Mouse (Mus musculus): ENCODE measurements around the gene Ncoa7. TPM values are rescaled to one million over a fixed set of nuclear protein-coding genes. Genes with fewer than 3 reads are reported as not detected.
A peak's percentile ranks its signal among the peaks of the same experiment; 100 is the strongest.
"Not testable (repeated sequence)": the region's sequence is repeated elsewhere in the genome, so short reads cannot be mapped to it uniquely, and the experiment has no call there.

The Ncoa7 gene
- polyA plus RNA-seq, 1 experiment from 2014 or later: 7.1 TPM

- no peaks in the 10 kb centered on the region for H3K4me1 ChIP-seq (ENCODE audit: control insufficient read depth, insufficient read depth, low read length)
- WGBS: 42% methylated on average over 2 of the region's 2 CpGs
- H3K27ac ChIP-seq (ENCODE audit: low read depth, low read length): no peak overlapping the region
- no peak overlapping the region for H3K9ac ChIP-seq (ENCODE audit: low read length)
- peaks cover 4% of the 10 kb centered on the region; the same call in 1 of the 2 replicates for H3K36me3 ChIP-seq (ENCODE audit: control insufficient read depth, insufficient read depth, low read length)
- no peaks in the 10 kb centered on the region for H3K9me3 ChIP-seq (replicated peaks; ENCODE audit: control insufficient read depth, low read length)
- no peaks in the 10 kb centered on the region for H3K27me3 ChIP-seq (replicated peaks; ENCODE audit: control insufficient read depth, insufficient read depth, low read length)
- no peak for ATAC-seq
- H3K4me3 ChIP-seq (ENCODE audit: low read depth, low read length): no peak overlapping the region
- H3K4me2 ChIP-seq (ENCODE audit: low read length): no peak overlapping the region
- DNase-seq (ENCODE audit: low spot score): peak; percentile 18
Measured at GRCm38 (mm10) chr10:30678051-30678450, 125.1 kb downstream of the Ncoa7 start.

GRCm38 (mm10) chr10:30674825-30675224, 128.3 kb downstream of the Ncoa7 start:
- DNase-seq (ENCODE audit: low spot score): no peak
- H3K4me2 ChIP-seq (ENCODE audit: low read length): no peak overlapping the region
- WGBS: 93% methylated on average over 3 of the region's 3 CpGs

GRCm38 (mm10) chr10:30666580-30666979, 136.5 kb downstream of the Ncoa7 start:
- Histone ChIP-seq H3K27me3 (replicated peaks; ENCODE audit: control insufficient read depth, insufficient read depth, low read length) (no peaks in the 10 kb centered on the region), H3K4me3 (ENCODE audit: low read depth, low read length) (no peak overlapping the region), H3K4me1 (ENCODE audit: control insufficient read depth, insufficient read depth, low read length) (no peaks in the 10 kb centered on the region), H3K27ac (ENCODE audit: low read depth, low read length) (no peak overlapping the region), H3K9ac (ENCODE audit: low read length) (no peak overlapping the region), H3K4me2 (ENCODE audit: low read length) (no peak overlapping the region), H3K36me3 (ENCODE audit: control insufficient read depth, insufficient read depth, low read length) (peaks cover 10% of the 10 kb centered on the region; the same call in 1 of the 2 replicates), H3K9me3 (replicated peaks; ENCODE audit: control insufficient read depth, low read length) (no peaks in the 10 kb centered on the region)
- 93% methylated on average over 2 of the region's 2 CpGs for WGBS
- ATAC-seq (no peak), DNase-seq (ENCODE audit: low spot score) (no peak)

More at GRCm38 (mm10) chr10:30674825-30675224, 128.3 kb downstream of the Ncoa7 start:
- no peaks in the 10 kb centered on the region for H3K4me1 ChIP-seq (ENCODE audit: control insufficient read depth, insufficient read depth, low read length)
- H3K36me3 ChIP-seq (ENCODE audit: control insufficient read depth, insufficient read depth, low read length): 0 out of 2 replicates have a peak, but pooled peaks cover 8% of the 10 kb centered on the region
- H3K4me3 ChIP-seq (ENCODE audit: low read depth, low read length): no peak overlapping the region
- no peak overlapping the region for H3K9ac ChIP-seq (ENCODE audit: low read length)
- H3K27me3 ChIP-seq (replicated peaks; ENCODE audit: control insufficient read depth, insufficient read depth, low read length): no peaks in the 10 kb centered on the region
- H3K9me3 ChIP-seq (replicated peaks; ENCODE audit: control insufficient read depth, low read length): no peaks in the 10 kb centered on the region
- no peak for ATAC-seq
- H3K27ac ChIP-seq (ENCODE audit: low read depth, low read length): no peak overlapping the region

GRCm38 (mm10) chr10:30660564-30661328, 142.4 kb downstream of the Ncoa7 start:
- H3K9ac ChIP-seq (ENCODE audit: low read length): no peak overlapping the region
- no peak overlapping the region for H3K4me3 ChIP-seq (ENCODE audit: low read depth, low read length)
- WGBS: 84% methylated on average over 6 of the region's 6 CpGs
- H3K4me2 ChIP-seq (ENCODE audit: low read length): no peak overlapping the region
- H3K36me3 ChIP-seq (ENCODE audit: control insufficient read depth, insufficient read depth, low read length): peaks cover 10% of the 10 kb centered on the region; the same call in 1 of the 2 replicates
- DNase-seq (ENCODE audit: low spot score): no peak
- no peak for ATAC-seq
- H3K4me1 ChIP-seq (ENCODE audit: control insufficient read depth, insufficient read depth, low read length): no peaks in the 10 kb centered on the region
- no peaks in the 10 kb centered on the region for H3K27me3 ChIP-seq (replicated peaks; ENCODE audit: control insufficient read depth, insufficient read depth, low read length)
- H3K9me3 ChIP-seq (replicated peaks; ENCODE audit: control insufficient read depth, low read length): no peaks in the 10 kb centered on the region
- no peak overlapping the region for H3K27ac ChIP-seq (ENCODE audit: low read depth, low read length)

- WGBS: 23% methylated on average over 5 of the region's 5 CpGs
- Histone ChIP-seq H3K4me1 (ENCODE audit: control insufficient read depth, insufficient read depth, low read length) (no peaks in the 10 kb centered on the region), H3K9me3 (replicated peaks; ENCODE audit: control insufficient read depth, low read length) (no peaks in the 10 kb centered on the region), H3K4me3 (ENCODE audit: low read depth, low read length) (no peak overlapping the region), H3K4me2 (ENCODE audit: low read length) (no peak overlapping the region), H3K36me3 (ENCODE audit: control insufficient read depth, insufficient read depth, low read length) (peaks cover 10% of the 10 kb centered on the region; the same call in 1 of the 2 replicates), H3K9ac (ENCODE audit: low read length) (no peak overlapping the region), H3K27me3 (replicated peaks; ENCODE audit: control insufficient read depth, insufficient read depth, low read length) (no peaks in the 10 kb centered on the region), H3K27ac (ENCODE audit: low read depth, low read length) (no peak overlapping the region)
- DNase-seq (ENCODE audit: low spot score) (no peak), ATAC-seq (no peak)
Measured at GRCm38 (mm10) chr10:30655655-30656054, 147.5 kb downstream of the Ncoa7 start.

GRCm38 (mm10) chr10:30647681-30648080, 155.4 kb downstream of the Ncoa7 start:
- DNase-seq (ENCODE audit: low spot score): no peak
- ATAC-seq: no peak
- 69% methylated on average over 2 of the region's 2 CpGs for WGBS

GRCm38 (mm10) chr10:30638216-30638615, 164.9 kb downstream of the Ncoa7 start:
- Histone ChIP-seq H3K4me3 (ENCODE audit: low read depth, low read length) (no peak overlapping the region), H3K36me3 (ENCODE audit: control insufficient read depth, insufficient read depth, low read length) (no peaks in the 10 kb centered on the region), H3K27ac (ENCODE audit: low read depth, low read length) (no peak overlapping the region), H3K27me3 (replicated peaks; ENCODE audit: control insufficient read depth, insufficient read depth, low read length) (no peaks in the 10 kb centered on the region), H3K9me3 (replicated peaks; ENCODE audit: control insufficient read depth, low read length) (no peaks in the 10 kb centered on the region), H3K4me1 (ENCODE audit: control insufficient read depth, insufficient read depth, low read length) (no peaks in the 10 kb centered on the region), H3K9ac (ENCODE audit: low read length) (no peak overlapping the region), H3K4me2 (ENCODE audit: low read length) (no peak overlapping the region)
- ATAC-seq: no peak
- 87% methylated on average over 3 of the region's 3 CpGs for WGBS
- no peak for DNase-seq (ENCODE audit: low spot score)

More at GRCm38 (mm10) chr10:30647681-30648080, 155.4 kb downstream of the Ncoa7 start:
- Histone ChIP-seq H3K36me3 (ENCODE audit: control insufficient read depth, insufficient read depth, low read length) (peaks cover 12% of the 10 kb centered on the region; the same call in 1 of the 2 replicates), H3K27me3 (replicated peaks; ENCODE audit: control insufficient read depth, insufficient read depth, low read length) (no peaks in the 10 kb centered on the region), H3K9ac (ENCODE audit: low read length) (no peak overlapping the region), H3K27ac (ENCODE audit: low read depth, low read length) (no peak overlapping the region), H3K4me1 (ENCODE audit: control insufficient read depth, insufficient read depth, low read length) (no peaks in the 10 kb centered on the region), H3K4me2 (ENCODE audit: low read length) (no peak overlapping the region), H3K4me3 (ENCODE audit: low read depth, low read length) (no peak overlapping the region), H3K9me3 (replicated peaks; ENCODE audit: control insufficient read depth, low read length) (no peaks in the 10 kb centered on the region)

- H3K27ac ChIP-seq (ENCODE audit: low read depth, low read length); H3K4me1 ChIP-seq (ENCODE audit: control insufficient read depth, insufficient read depth, low read length); DNase-seq (ENCODE audit: low spot score); H3K9ac ChIP-seq (ENCODE audit: low read length); H3K9me3 ChIP-seq (replicated peaks; ENCODE audit: control insufficient read depth, low read length); H3K27me3 ChIP-seq (replicated peaks; ENCODE audit: control insufficient read depth, insufficient read depth, low read length); H3K4me2 ChIP-seq (ENCODE audit: low read length); H3K36me3 ChIP-seq (ENCODE audit: control insufficient read depth, insufficient read depth, low read length); H3K4me3 ChIP-seq (ENCODE audit: low read depth, low read length); ATAC-seq: not testable (repeated sequence)
- 80% methylated on average over 1 of the region's 1 CpGs for WGBS
Measured at GRCm38 (mm10) chr10:30636474-30637154, 166.5 kb downstream of the Ncoa7 start.

- Histone ChIP-seq H3K9ac (ENCODE audit: low read length) (no peak overlapping the region), H3K36me3 (ENCODE audit: control insufficient read depth, insufficient read depth, low read length) (no peaks in the 10 kb centered on the region), H3K4me2 (ENCODE audit: low read length) (no peak overlapping the region), H3K4me3 (ENCODE audit: low read depth, low read length) (no peak overlapping the region), H3K27me3 (replicated peaks; ENCODE audit: control insufficient read depth, insufficient read depth, low read length) (no peaks in the 10 kb centered on the region), H3K4me1 (ENCODE audit: control insufficient read depth, insufficient read depth, low read length) (no peaks in the 10 kb centered on the region), H3K9me3 (replicated peaks; ENCODE audit: control insufficient read depth, low read length) (no peaks in the 10 kb centered on the region), H3K27ac (ENCODE audit: low read depth, low read length) (no peak overlapping the region)
- no peak for DNase-seq (ENCODE audit: low spot score)
- WGBS: 100% methylated on average over 1 of the region's 1 CpGs
- ATAC-seq: no peak
Measured at GRCm38 (mm10) chr10:30632718-30633117, 170.4 kb downstream of the Ncoa7 start.

All from forebrain, embryonic 14.5 days (tissue).